Mouse (Mus musculus): ENCODE results near the gene Gm10959.

- TF ChIP-seq GATA1 (IDR thresholded peaks at IDR 0.05; ENCODE audit: borderline replicate concordance, low read length) (no peak), FLI1 (IDR thresholded peaks at IDR 0.05; ENCODE audit: low read length) (no peak)
Measured at GRCm38 (mm10) chr3:122865092-122865491, 54.1 kb downstream of the Gm10959 start.
